Mouse (Mus musculus) left cerebral cortex, adult 2 months (tissue): Measurements from ENCODE around the gene Myo15. TPM values are rescaled to one million over a fixed set of nuclear protein-coding genes. Genes with fewer than 3 reads are reported as not detected.

Experiments
- DNase-seq, 2 experiments: peaks; one replicate each; pipeline ENCODE4 v3.0.0; 2021 to 2022; ENCODE audit warnings: low spot score in 2 of 2, mixed read lengths in 1 of 2; ENCODE audit errors: extremely low spot score in 1 of 2
- H3K27ac ChIP-seq: fragments of 200-600 bp; 2 replicates; pipeline ENCODE4 v1.8.1; 2022
- H3K4me3 ChIP-seq: fragments of 200-600 bp; 2 replicates; pipeline ENCODE4 v1.8.1; 2022
- CTCF ChIP-seq: fragments of 200-600 bp; IDR thresholded peaks from 2 replicates; pipeline ENCODE4 v1.8.1; 2022; ENCODE audit warnings: antibody characterized with exemption, mild to moderate bottlenecking, moderate library complexity
- intact Hi-C: fragments of 180-260 bp; cut with DNase I; formaldehyde crosslinking; loops from one replicate; pipeline ENCODE4 v1.15.1; 2025
- total RNA-seq, 2 experiments: library from RNA; stranded (reverse); gene quantifications; 2 replicates each; pipeline ENCODE4 v1.2.3; 2021

The Myo15 gene
- total RNA-seq, 2 experiments from 2014 or later, result 0.11 to 0.19 TPM

GRCm38 (mm10) chr11:60454745-60455087, 14.4 kb upstream of the Myo15 start:
- no peak for TF ChIP-seq CTCF
- intact Hi-C loops, result loop anchor here (5.0 kb wide), 1 partner anchor 83 kb away; the partner anchor contains the start of gene Alkbh5
- DNase-seq, result no peak

DNA sequence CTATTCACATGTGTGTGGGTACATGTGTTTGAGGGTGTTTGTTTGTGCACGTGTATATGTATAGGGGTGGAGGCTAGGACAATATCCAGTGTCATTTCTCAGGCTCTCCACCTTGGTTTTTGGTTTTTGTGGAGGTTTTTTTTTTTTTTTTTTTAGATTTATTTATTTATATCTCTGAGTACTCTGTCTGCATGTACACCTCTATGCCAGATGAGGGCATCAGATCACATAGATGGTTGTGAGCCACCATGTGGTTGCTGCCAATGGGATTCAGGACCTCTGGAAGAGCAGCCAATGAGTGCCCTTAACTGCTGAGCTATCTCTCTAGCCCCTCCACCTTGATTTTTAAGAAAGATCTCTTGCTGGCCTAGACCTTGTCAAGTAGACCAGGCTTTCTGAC, 11.2 kb upstream of the Myo15 start:
- Histone ChIP-seq H3K27ac (no peak overlapping the region), H3K4me3 (no peak overlapping the region)
- DNase-seq, result no peak
- no peak; the same call in none of the 2 replicates for TF ChIP-seq CTCF
- intact Hi-C loops, result loop anchor here (5.0 kb wide), 1 partner anchor 79 kb away; the partner anchor contains the start of gene Alkbh5

More at GRCm38 (mm10) chr11:60454745-60455087, 14.4 kb upstream of the Myo15 start:
- peak overlapping the region; percentile 72 for H3K4me3 ChIP-seq
- H3K27ac ChIP-seq, result peak overlapping the region; percentile 73

DNA sequence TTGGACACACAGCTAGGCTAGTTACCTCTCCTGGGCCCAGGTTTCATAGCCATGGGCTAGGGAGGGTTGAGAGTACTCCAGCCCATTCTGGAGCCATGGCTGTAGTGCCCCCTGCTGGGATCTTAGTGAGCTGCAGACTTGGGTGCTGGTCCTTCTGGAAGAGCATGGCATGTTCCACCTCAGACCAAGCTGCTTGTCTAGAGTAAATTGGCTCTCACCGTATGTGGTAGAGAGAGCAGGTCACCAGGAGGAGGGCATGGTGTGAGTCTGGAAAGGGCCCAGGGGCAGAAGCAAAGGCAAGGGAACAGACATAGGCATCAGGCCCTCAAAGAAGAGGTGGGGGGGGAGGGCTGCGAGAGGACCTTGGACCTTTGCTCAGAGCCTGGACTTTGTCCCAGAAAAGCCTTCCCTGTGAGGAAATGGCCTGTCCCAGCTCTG, 3.2 kb upstream of the Myo15 start:
- DNase-seq, result peak in 1 of 2 experiments; percentile 25
- TF ChIP-seq CTCF, result peak; percentile 64
- H3K27ac ChIP-seq, result no peak overlapping the region
- intact Hi-C loops, result no loop called here
- H3K4me3 ChIP-seq, result no peak overlapping the region

GRCm38 (mm10) chr11:60470743-60471142, 1.6 kb downstream of the Myo15 start:
- H3K27ac ChIP-seq, result no peak overlapping the region

DNA sequence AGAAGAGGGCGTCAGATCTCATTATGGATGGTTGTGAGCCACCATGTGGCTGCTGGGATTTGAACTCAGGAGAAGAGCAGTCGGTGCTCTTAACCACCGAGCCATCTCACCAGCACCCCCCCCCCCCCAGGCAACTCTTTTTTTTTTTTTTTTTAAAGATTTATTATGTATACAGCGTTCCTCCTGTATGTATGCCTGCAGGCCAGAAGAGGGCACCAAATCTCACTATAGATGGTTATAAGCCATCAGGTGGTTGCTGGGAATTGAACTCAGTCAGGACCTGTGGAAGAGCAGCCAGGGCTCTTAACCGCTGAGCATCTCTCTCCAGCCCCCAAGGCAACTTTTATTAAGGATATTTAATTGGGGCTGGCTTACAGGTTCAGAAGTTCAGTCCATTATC, 5.4 kb downstream of the Myo15 start:
- DNase-seq, result no peak
- no peak overlapping the region for H3K4me3 ChIP-seq
- intact Hi-C loops, result no loop called here
- no peak; the same call in 1 of the 2 replicates for TF ChIP-seq CTCF
- H3K27ac ChIP-seq, result no peak overlapping the region

More at GRCm38 (mm10) chr11:60470743-60471142, 1.6 kb downstream of the Myo15 start:
- TF ChIP-seq CTCF, result no peak
- intact Hi-C loops, result no loop called here
- no peak overlapping the region for H3K4me3 ChIP-seq
- no peak for DNase-seq

GRCm38 (mm10) chr11:60475668-60476362, 6.7 kb downstream of the Myo15 start:
- intact Hi-C loops, result no loop called here
- DNase-seq, result no peak
- no peak overlapping the region for H3K4me3 ChIP-seq
- no peak overlapping the region for H3K27ac ChIP-seq
- no peak for TF ChIP-seq CTCF

DNA sequence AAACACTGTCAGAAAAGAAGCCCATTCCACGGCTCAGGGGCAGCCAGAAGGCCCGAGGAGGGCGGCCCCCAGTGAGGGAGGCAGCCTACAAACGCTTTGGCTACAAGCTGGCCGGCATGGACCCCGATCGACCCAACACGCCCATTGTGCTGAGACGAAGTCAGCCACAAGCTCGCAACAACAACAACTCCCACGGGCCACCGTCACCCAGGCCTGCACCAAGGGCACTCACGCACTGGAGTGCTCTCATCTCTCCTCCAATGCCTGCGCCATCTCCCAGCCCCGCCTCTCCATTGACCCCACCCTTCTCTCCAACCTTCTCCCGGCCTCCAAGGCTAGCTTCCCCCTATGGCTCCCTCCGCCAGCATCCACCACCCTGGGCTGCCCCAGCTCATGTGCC, 9.0 kb downstream of the Myo15 start:
- H3K4me3 ChIP-seq, result no peak overlapping the region
- TF ChIP-seq CTCF, result no peak
- no peak for DNase-seq
- intact Hi-C loops, result no loop called here
- H3K27ac ChIP-seq, result no peak overlapping the region

- no peak for TF ChIP-seq CTCF
- DNase-seq, result no peak
- H3K4me3 ChIP-seq, result no peak overlapping the region
- intact Hi-C loops, result no loop called here
- H3K27ac ChIP-seq, result no peak overlapping the region
These were observed 17.1 kb downstream of the Myo15 start for GRCm38 (mm10) chr11:60486267-60486666.

- intact Hi-C loops, result no loop called here
- no peak overlapping the region for H3K27ac ChIP-seq
- TF ChIP-seq CTCF, result no peak
- no peak overlapping the region for H3K4me3 ChIP-seq
- DNase-seq, result no peak
These were observed 23.6 kb downstream of the Myo15 start for GRCm38 (mm10) chr11:60492726-60493125.

- intact Hi-C loops, result no loop called here
These were observed 26.6 kb downstream of the Myo15 start for GRCm38 (mm10) chr11:60495692-60496091.

DNA sequence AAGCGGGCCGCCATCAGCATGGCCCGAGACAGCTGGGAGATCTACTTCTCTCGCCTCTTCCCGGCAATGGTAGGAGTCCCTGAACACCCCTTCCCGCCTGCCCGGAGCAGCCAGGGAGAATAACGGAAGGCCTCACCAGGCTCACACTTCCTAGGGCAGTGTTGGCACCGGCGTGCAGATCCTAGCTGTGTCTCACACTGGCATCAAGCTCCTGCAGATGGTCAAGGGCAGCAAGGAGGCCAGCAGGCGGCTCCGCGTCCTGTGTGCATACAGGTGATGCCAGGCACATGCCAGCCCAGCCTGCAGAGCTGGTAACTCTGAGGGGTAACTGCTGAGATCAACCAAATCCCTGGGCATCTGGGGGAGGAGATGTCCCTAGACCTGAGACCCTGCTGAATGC, 38.1 kb downstream of the Myo15 start:
- no peak overlapping the region for H3K4me3 ChIP-seq
- intact Hi-C loops, result no loop called here
- DNase-seq, result no peak
- H3K27ac ChIP-seq, result no peak overlapping the region
- TF ChIP-seq CTCF, result no peak

More at GRCm38 (mm10) chr11:60495692-60496091, 26.6 kb downstream of the Myo15 start:
- no peak overlapping the region for H3K27ac ChIP-seq
- no peak; the same call in 1 of the 2 replicates for TF ChIP-seq CTCF
- H3K4me3 ChIP-seq, result no peak overlapping the region
- no peak for DNase-seq

GRCm38 (mm10) chr11:60508950-60509349, 39.8 kb downstream of the Myo15 start:
- intact Hi-C loops, result no loop called here
- H3K4me3 ChIP-seq, result peak overlapping the region; percentile 11; the same call in 1 of the 2 replicates

DNA sequence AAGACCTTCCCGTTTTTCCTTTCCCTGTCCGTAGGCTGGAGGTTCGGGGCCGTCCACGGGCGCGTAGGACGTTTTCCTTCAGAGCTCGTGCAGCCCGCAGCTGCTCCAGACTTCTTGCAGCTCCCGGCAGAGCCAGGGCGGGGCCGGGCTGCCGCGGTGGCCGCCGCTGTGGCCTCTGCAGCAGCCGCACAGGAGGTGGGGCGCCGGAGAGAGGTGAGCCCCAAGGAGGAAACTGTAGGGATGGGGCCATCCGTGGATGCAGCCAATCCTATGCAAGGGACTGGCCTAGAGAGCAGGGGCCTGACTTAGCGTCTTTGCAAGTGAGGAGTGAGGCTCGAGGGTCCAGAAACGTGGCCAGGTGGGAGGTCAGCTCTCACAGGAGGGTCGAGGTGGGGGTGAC, 40.4 kb downstream of the Myo15 start:
- TF ChIP-seq CTCF, result no peak
- intact Hi-C loops, result no loop called here

More at GRCm38 (mm10) chr11:60508950-60509349, 39.8 kb downstream of the Myo15 start:
- no peak overlapping the region for H3K27ac ChIP-seq
- DNase-seq, result no peak
- TF ChIP-seq CTCF, result no peak

More for the DNA sequence above, 40.4 kb downstream of the Myo15 start:
- peak overlapping the region; percentile 29 for H3K4me3 ChIP-seq
- DNase-seq, result no peak
- H3K27ac ChIP-seq, result no peak overlapping the region
